Mouse (Mus musculus) heart, adult 18-20 months (tissue): ENCODE measurements around the gene Pomt1. TPM values are rescaled to one million over a fixed set of nuclear protein-coding genes. Genes with fewer than 3 reads are reported as not detected.
"Not testable (repeated sequence)": the region's sequence is repeated elsewhere in the genome, so short reads cannot be mapped to it uniquely, and the experiment has no call there.

Experiments
- DNase-seq, 2 experiments: peaks; one replicate each; pipeline ENCODE4 v3.0.0; 2021 to 2022; ENCODE audit warnings: mixed read lengths in 1 of 2
- total RNA-seq, 2 experiments: library from RNA; stranded (reverse); gene quantifications; 2 replicates each; pipeline ENCODE4 v1.2.3; 2021

Pomt1 gene
- total RNA-seq, 2 experiments from 2014 or later = 13.7 to 17.8 TPM

GRCm38 (mm10) chr2:32282289-32282688, 45.9 kb downstream of the Pomt1 start:
- DNase-seq = no peak

GRCm38 (mm10) chr2:32282727-32283126, 46.3 kb downstream of the Pomt1 start:
- DNase-seq = peak; percentile 60 to 73

GRCm38 (mm10) chr2:32283986-32284385, 47.6 kb downstream of the Pomt1 start:
- DNase-seq = no peak

- DNase-seq = no peak
These were observed 51.0 kb downstream of the Pomt1 start, which contains the start of gene Golga2 for GRCm38 (mm10) chr2:32287334-32287840. Gene Golga2 (plus strand): TSS chr2:32287384.

DNA sequence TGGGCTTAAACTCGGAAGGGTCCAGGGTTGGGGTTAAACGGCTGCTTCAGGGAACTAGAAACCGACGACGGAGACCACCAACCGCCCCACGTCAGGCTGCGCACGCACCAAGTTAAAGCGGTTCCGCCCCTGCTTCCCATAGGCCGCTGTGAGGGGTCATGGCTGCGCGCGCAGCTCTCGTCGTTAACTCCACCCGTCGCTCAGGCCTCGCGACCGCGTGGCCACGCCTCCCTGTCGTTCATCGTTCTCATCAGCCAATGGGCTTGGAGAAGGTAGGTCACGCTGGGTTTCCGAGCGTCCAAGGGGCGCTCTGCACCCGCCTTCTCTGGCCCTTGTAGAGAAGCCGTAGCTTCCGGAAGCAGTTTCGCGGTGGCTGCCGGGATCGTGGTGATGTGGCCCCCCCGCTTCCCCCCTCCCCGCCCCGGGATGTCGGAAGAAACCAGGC, 51.6 kb downstream of the Pomt1 start, which contains the start of gene Swi5:
Gene Swi5 (minus strand): TSS at position 153 of the 445 bp plus-strand sequence.
- DNase-seq = peak; percentile 98 to 99

DNA sequence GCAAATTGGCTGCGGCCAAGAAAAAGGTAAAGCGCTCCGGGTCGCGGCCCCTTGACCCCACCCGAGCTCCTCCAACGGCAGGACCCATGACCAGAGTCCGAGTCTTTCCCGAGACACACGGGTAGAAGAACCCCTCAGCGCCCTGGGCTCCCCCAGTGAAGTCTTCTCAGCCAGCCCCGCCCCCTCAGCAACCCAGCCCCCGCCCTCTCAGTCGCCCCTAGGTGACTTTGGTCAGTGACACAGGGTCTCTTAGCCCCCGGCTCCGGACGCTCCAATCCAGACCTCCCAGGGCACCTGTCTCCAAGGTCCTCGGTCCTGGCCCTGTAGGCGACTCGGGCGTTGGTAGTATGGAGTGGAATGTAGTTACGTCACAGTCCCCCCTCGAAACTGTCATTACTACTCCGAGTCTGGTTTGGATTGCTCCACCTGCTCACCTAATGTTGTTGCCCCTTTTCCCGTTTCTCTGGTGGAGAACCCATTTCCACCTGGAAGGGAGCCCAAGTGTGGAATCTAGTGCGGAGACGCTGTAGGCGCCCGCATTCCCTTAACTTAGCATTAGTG, 52.1 kb downstream of the Pomt1 start:
- no peak for DNase-seq

- DNase-seq = peak in 1 of 2 experiments; percentile 61
These were observed 53.2 kb downstream of the Pomt1 start for GRCm38 (mm10) chr2:32289578-32289977.

DNA sequence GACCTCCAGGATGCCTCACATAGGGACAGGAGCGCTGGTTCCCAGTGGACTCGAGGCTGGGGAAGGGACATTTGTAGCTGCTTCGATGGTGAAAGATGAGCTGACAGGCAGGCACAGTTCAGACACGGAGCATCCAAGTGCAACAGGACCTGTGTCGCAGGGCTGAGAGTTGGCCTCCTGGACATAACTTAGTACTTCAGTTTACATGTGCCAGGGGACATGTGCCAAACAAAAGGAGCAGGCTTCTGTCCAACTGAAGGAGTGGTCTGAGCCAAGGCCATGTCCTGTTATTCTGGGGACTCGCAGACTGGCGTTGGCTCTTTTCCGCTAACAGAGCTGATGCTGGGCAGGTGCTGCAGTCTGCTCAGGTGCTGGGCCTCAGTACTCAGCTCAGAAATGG, 58.0 kb downstream of the Pomt1 start:
- peak; percentile 79 to 83 for DNase-seq

- DNase-seq = no peak
These were observed 58.9 kb downstream of the Pomt1 start for GRCm38 (mm10) chr2:32295285-32295684.

- DNase-seq = not testable (repeated sequence)
These were observed 59.5 kb downstream of the Pomt1 start for GRCm38 (mm10) chr2:32295842-32296241.

DNA sequence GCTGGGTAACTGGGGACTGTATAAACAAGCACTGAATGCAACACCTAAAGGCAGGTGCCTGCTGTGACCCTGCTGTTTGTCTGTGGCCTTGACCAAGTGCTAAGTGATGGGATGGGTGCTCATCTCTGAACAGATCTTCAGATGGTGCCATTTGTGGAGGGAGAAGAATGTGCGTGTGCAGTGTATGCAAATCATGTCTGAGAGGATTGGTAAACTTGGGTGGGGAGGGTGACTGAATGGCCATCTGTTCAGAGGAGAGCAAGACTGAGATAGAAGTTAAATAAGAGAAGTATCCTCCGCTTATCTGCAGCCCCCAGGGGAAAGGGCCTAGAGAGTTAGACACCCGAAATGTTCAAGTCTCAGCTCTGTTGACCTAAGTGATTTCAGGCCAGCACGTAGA, 63.1 kb downstream of the Pomt1 start:
- no peak for DNase-seq

GRCm38 (mm10) chr2:32302952-32303351, 66.6 kb downstream of the Pomt1 start:
- DNase-seq = no peak

DNA sequence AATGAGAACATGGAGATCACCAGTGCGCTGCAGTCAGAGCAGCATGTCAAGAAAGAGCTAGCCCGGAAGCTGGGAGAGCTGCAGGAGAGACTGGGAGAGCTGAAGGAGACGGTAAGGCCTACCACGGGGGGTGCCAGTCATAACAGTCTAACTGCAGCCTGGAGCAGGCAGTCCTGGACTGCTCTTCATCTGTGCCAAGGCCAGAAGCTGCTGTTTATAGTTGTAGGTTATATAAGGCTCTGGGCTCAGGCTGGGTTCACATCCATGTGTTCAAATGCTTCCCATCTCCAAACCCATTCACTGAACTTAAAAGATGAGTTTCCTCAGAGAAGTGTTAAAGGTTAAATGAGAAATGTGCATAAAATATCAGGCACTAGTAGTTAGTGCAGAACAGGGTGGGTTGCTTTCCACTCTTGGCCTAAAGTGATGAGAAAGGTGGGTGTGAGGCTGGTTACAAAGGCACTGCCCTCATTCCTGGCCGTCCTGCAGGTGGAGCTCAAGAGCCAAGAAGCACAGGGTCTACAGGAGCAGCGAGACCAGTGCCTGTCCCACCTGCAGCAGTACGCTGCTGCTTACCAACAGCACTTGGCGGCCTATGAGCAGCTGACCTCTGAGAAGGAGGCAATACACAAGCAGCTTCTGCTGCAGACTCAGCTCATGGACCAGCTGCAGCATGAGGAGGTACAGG, 67.9 kb downstream of the Pomt1 start:
- peak in 1 of 2 experiments; percentile 74 for DNase-seq

Other genes with a start within 250 kb of the Pomt1 start
- gene Fam78a, start 151.7 kb upstream of the Pomt1 start, total RNA-seq = 10 to 100 TPM; 15.0 to 23.0 TPM
- gene Plpp7, start 141.1 kb upstream of the Pomt1 start, total RNA-seq = 10 to 100 TPM; 27.3 to 38.3 TPM
- 10 to 100 TPM; 83.5 to 86.2 TPM for gene Prrc2b, start 85.5 kb upstream of the Pomt1 start, total RNA-seq
- 10 to 100 TPM; 20.3 to 26.7 TPM for gene Uck1, start 23.6 kb downstream of the Pomt1 start, total RNA-seq
- 10 to 100 TPM; 67.6 to 75.5 TPM for gene Golga2, start 50.8 kb downstream of the Pomt1 start, total RNA-seq
- 100 to 1,000 TPM; 214 to 232 TPM for gene Swi5, start 51.5 kb downstream of the Pomt1 start, total RNA-seq
- 10 to 100 TPM; 19.1 to 27.2 TPM for gene Ciz1, start 115.7 kb downstream of the Pomt1 start, total RNA-seq
- gene Dnm1, start 116.7 kb downstream of the Pomt1 start, total RNA-seq = 1 to 10 TPM; 3.6 to 4.4 TPM
- gene 1110008P14Rik, start 145.3 kb downstream of the Pomt1 start, total RNA-seq = 10 to 100 TPM; 43.2 to 50.5 TPM
- gene Lcn2, start 151.7 kb downstream of the Pomt1 start, total RNA-seq = 1 to 10 TPM; 4.8 to 5.6 TPM
- 10 to 100 TPM; 60.2 to 68.5 TPM for gene Ptges2, start 159.3 kb downstream of the Pomt1 start, total RNA-seq
- gene Naif1, start 213.9 kb downstream of the Pomt1 start, total RNA-seq = 1 to 10 TPM; 3.0 to 3.1 TPM
- gene Slc25a25, start 214.9 kb downstream of the Pomt1 start, total RNA-seq = 10 to 100 TPM in 1 of 2 experiments, 1 to 10 TPM in 1; 8.4 to 11.5 TPM